Mouse (Mus musculus) ovary, adult 10 weeks (tissue): ENCODE measurements around the gene Olfr531. TPM values are rescaled to one million over a fixed set of nuclear protein-coding genes. Genes with fewer than 3 reads are reported as not detected.

Experiments
- polyA plus RNA-seq: library from polyadenylated mRNA; stranded (reverse); fragments of 350-450 nt; fragmentation: Illumina TruSeq; extraction: RNeasy Lipid Tissue Mini Kit (QIAGEN cat#74804); gene quantifications from one replicate; pipeline ENCODE4 v1.2.3, GENCODE M21; 2014

The Olfr531 gene
- not detected for polyA plus RNA-seq

GRCm38 (mm10) chr7:140402818-140403217 is at the start of gene Olfr531:
Gene Olfr531, minus strand, starts transcription at chr7:140402918.

GRCm38 (mm10) chr7:140421539-140421938 is 18.8 kb upstream of the Olfr531 start, which contains the start of gene Olfr532:
Gene Olfr532, minus strand, starts transcription at chr7:140421639.

GRCm38 (mm10) chr7:140376231-140376630 is 26.5 kb downstream of the Olfr531 start, which contains the start of gene Olfr530:
Gene Olfr530, minus strand, starts transcription at chr7:140376331.

GRCm38 (mm10) chr7:140361571-140361970 is 41.1 kb downstream of the Olfr531 start, which contains the start of gene Olfr60:
Gene Olfr60, minus strand, starts transcription at chr7:140361671.

Other genes starting within 250 kb of the Olfr531 start
- gene Sprn, start 248.0 kb downstream of the Olfr531 start, polyA plus RNA-seq = 2.9 TPM
- not detected for gene Olfr522, start 238.2 kb downstream of the Olfr531 start, polyA plus RNA-seq
- not detected for gene Olfr523, start 229.7 kb downstream of the Olfr531 start, polyA plus RNA-seq
- gene Olfr524, start 197.0 kb downstream of the Olfr531 start, polyA plus RNA-seq = not detected
- gene Cd163l1, start 184.7 kb downstream of the Olfr531 start, polyA plus RNA-seq = not detected
- gene 5830411N06Rik, start 155.6 kb downstream of the Olfr531 start, polyA plus RNA-seq = not detected
- not detected for gene Olfr525, start 82.1 kb downstream of the Olfr531 start, polyA plus RNA-seq
- gene Olfr527, start 68.9 kb downstream of the Olfr531 start, polyA plus RNA-seq = not detected
- not detected for gene Olfr60, start 41.2 kb downstream of the Olfr531 start, polyA plus RNA-seq
- gene Olfr530, start 26.6 kb downstream of the Olfr531 start, polyA plus RNA-seq = not detected
- gene Olfr532, start 18.7 kb upstream of the Olfr531 start, polyA plus RNA-seq = not detected
- gene Olfr533, start 60.5 kb upstream of the Olfr531 start, polyA plus RNA-seq = not detected
- not detected for gene Olfr535, start 81.3 kb upstream of the Olfr531 start, polyA plus RNA-seq
- not detected for gene Olfr536, start 104.5 kb upstream of the Olfr531 start, polyA plus RNA-seq
- not detected for gene Olfr538, start 165.0 kb upstream of the Olfr531 start, polyA plus RNA-seq
- not detected for gene Olfr46, start 198.4 kb upstream of the Olfr531 start, polyA plus RNA-seq
- not detected for gene Olfr61, start 226.1 kb upstream of the Olfr531 start, polyA plus RNA-seq
- gene Olfr53, start 243.5 kb upstream of the Olfr531 start, polyA plus RNA-seq = not detected